Mouse (Mus musculus): Measurements from ENCODE around the gene Ndst2. TPM values are rescaled to one million over a fixed set of nuclear protein-coding genes. Genes with fewer than 3 reads are reported as not detected.

The Ndst2 gene
- total and polyA plus RNA-seq, 3 experiments = 72.2 to 227 (median 204) TPM

- Histone ChIP-seq H3K4me3 (ENCODE audit: low read depth, low read length) (no peak overlapping the region), H3K36me3 (replicated peaks) (peaks cover 72% of the 10 kb centered on the region), H3K9me3 (replicated peaks) (no peaks in the 10 kb centered on the region), H3K4me1 (ENCODE audit: insufficient read depth, low read depth, low read length) (no peaks in the 10 kb centered on the region), H3K27me3 (ENCODE audit: insufficient read depth, low read length) (no peaks in the 10 kb centered on the region)
- ATAC-seq (ENCODE audit: extremely low read depth, insufficient number of reproducible peaks, low FRiP score, poor library complexity, severe bottlenecking) (no peak), DNase-seq (ENCODE audit: low spot score) (no peak)
- no peak for TF ChIP-seq GATA1 (IDR thresholded peaks at IDR 0.05; ENCODE audit: borderline replicate concordance, low read length)
- no peak for TF ChIP-seq POLR2AphosphoS5 (IDR thresholded peaks at IDR 0.05; ENCODE audit: insufficient replicate concordance, low read depth, low read length)
- no peak for TF ChIP-seq TAL1 (conservative IDR thresholded peaks at IDR 0.05; ENCODE audit: low read depth, low read length)
- TF ChIP-seq GATA2 (IDR thresholded peaks at IDR 0.05; ENCODE audit: borderline replicate concordance, low read depth, low read length) = no peak
- no peak for TF ChIP-seq CTCF (IDR thresholded peaks at IDR 0.05; ENCODE audit: low read depth, low read length)
Observed at GRCm38 (mm10) chr14:20748388-20748787, 14.0 kb upstream of the Ndst2 start.

- no peaks in the 10 kb centered on the region for H3K9me3 ChIP-seq (replicated peaks)
- no peaks in the 10 kb centered on the region for H3K4me1 ChIP-seq (ENCODE audit: insufficient read depth, low read depth, low read length)
- H3K36me3 ChIP-seq (replicated peaks) = peaks cover 76% of the 10 kb centered on the region
- ATAC-seq (ENCODE audit: extremely low read depth, insufficient number of reproducible peaks, low FRiP score, poor library complexity, severe bottlenecking) = no peak
- H3K4me3 ChIP-seq (ENCODE audit: low read depth, low read length) = no peak overlapping the region
- DNase-seq (ENCODE audit: low spot score) = no peak
- no peaks in the 10 kb centered on the region for H3K27me3 ChIP-seq (ENCODE audit: insufficient read depth, low read length)
- no peak for TF ChIP-seq GATA2 (IDR thresholded peaks at IDR 0.05; ENCODE audit: borderline replicate concordance, low read depth, low read length)
- TF ChIP-seq GATA1 (IDR thresholded peaks at IDR 0.05; ENCODE audit: borderline replicate concordance, low read length) = no peak
- TF ChIP-seq TAL1 (conservative IDR thresholded peaks at IDR 0.05; ENCODE audit: low read depth, low read length) = no peak
- no peak for TF ChIP-seq POLR2AphosphoS5 (IDR thresholded peaks at IDR 0.05; ENCODE audit: insufficient replicate concordance, low read depth, low read length)
- no peak for TF ChIP-seq CTCF (IDR thresholded peaks at IDR 0.05; ENCODE audit: low read depth, low read length)
Observed at GRCm38 (mm10) chr14:20746935-20747334, 12.6 kb upstream of the Ndst2 start.

- peaks cover 6% of the 10 kb centered on the region for H3K4me1 ChIP-seq (ENCODE audit: insufficient read depth, low read depth, low read length)
- H3K36me3 ChIP-seq (replicated peaks) = peaks cover 93% of the 10 kb centered on the region
- no peaks in the 10 kb centered on the region for H3K27me3 ChIP-seq (ENCODE audit: insufficient read depth, low read length)
- DNase-seq (ENCODE audit: low spot score) (no peak), ATAC-seq (ENCODE audit: extremely low read depth, insufficient number of reproducible peaks, low FRiP score, poor library complexity, severe bottlenecking) (no peak)
- H3K9me3 ChIP-seq (replicated peaks) = no peaks in the 10 kb centered on the region
- TF ChIP-seq TAL1 (conservative IDR thresholded peaks at IDR 0.05; ENCODE audit: low read depth, low read length) = no peak
- no peak for TF ChIP-seq GATA2 (IDR thresholded peaks at IDR 0.05; ENCODE audit: borderline replicate concordance, low read depth, low read length)
- no peak for TF ChIP-seq GATA1 (IDR thresholded peaks at IDR 0.05; ENCODE audit: borderline replicate concordance, low read length)
- no peak for TF ChIP-seq POLR2AphosphoS5 (IDR thresholded peaks at IDR 0.05; ENCODE audit: insufficient replicate concordance, low read depth, low read length)
- no peak for TF ChIP-seq CTCF (IDR thresholded peaks at IDR 0.05; ENCODE audit: low read depth, low read length)
- H3K4me3 ChIP-seq (ENCODE audit: low read depth, low read length) = no peak overlapping the region
Observed at GRCm38 (mm10) chr14:20743614-20744013, 9.3 kb upstream of the Ndst2 start.

- no peaks in the 10 kb centered on the region for H3K27me3 ChIP-seq (ENCODE audit: insufficient read depth, low read length)
- H3K36me3 ChIP-seq (replicated peaks) = peaks cover 94% of the 10 kb centered on the region
- peaks cover 20% of the 10 kb centered on the region for H3K4me1 ChIP-seq (ENCODE audit: insufficient read depth, low read depth, low read length)
- no peak overlapping the region for H3K4me3 ChIP-seq (ENCODE audit: low read depth, low read length)
- ATAC-seq (ENCODE audit: extremely low read depth, insufficient number of reproducible peaks, low FRiP score, poor library complexity, severe bottlenecking) = no peak
- DNase-seq (ENCODE audit: low spot score) = no peak
- no peak for TF ChIP-seq GATA2 (IDR thresholded peaks at IDR 0.05; ENCODE audit: borderline replicate concordance, low read depth, low read length)
- TF ChIP-seq GATA1 (IDR thresholded peaks at IDR 0.05; ENCODE audit: borderline replicate concordance, low read length) = no peak
- TF ChIP-seq TAL1 (conservative IDR thresholded peaks at IDR 0.05; ENCODE audit: low read depth, low read length) = no peak
- no peak for TF ChIP-seq POLR2AphosphoS5 (IDR thresholded peaks at IDR 0.05; ENCODE audit: insufficient replicate concordance, low read depth, low read length)
- no peaks in the 10 kb centered on the region for H3K9me3 ChIP-seq (replicated peaks)
Observed at GRCm38 (mm10) chr14:20741301-20741700, 6.9 kb upstream of the Ndst2 start.

GRCm38 (mm10) chr14:20738511-20738910, 4.1 kb upstream of the Ndst2 start:
- DNase-seq (ENCODE audit: low spot score) (no peak), ATAC-seq (ENCODE audit: extremely low read depth, insufficient number of reproducible peaks, low FRiP score, poor library complexity, severe bottlenecking) (no peak)
- Histone ChIP-seq H3K4me3 (ENCODE audit: low read depth, low read length) (no peak overlapping the region), H3K4me1 (ENCODE audit: insufficient read depth, low read depth, low read length) (peaks cover 38% of the 10 kb centered on the region), H3K36me3 (replicated peaks) (peaks cover 80% of the 10 kb centered on the region), H3K27me3 (ENCODE audit: insufficient read depth, low read length) (no peaks in the 10 kb centered on the region), H3K9me3 (replicated peaks) (no peaks in the 10 kb centered on the region)
- TF ChIP-seq TAL1 (conservative IDR thresholded peaks at IDR 0.05; ENCODE audit: low read depth, low read length) = no peak
- no peak for TF ChIP-seq POLR2AphosphoS5 (IDR thresholded peaks at IDR 0.05; ENCODE audit: insufficient replicate concordance, low read depth, low read length)
- no peak for TF ChIP-seq GATA1 (IDR thresholded peaks at IDR 0.05; ENCODE audit: borderline replicate concordance, low read length)
- TF ChIP-seq CTCF (IDR thresholded peaks at IDR 0.05; ENCODE audit: low read depth, low read length) = no peak
- no peak for TF ChIP-seq GATA2 (IDR thresholded peaks at IDR 0.05; ENCODE audit: borderline replicate concordance, low read depth, low read length)

- TF ChIP-seq CTCF (IDR thresholded peaks at IDR 0.05; ENCODE audit: low read depth, low read length) = peak; percentile 66
- TF ChIP-seq POLR2AphosphoS5 (IDR thresholded peaks at IDR 0.05; ENCODE audit: insufficient replicate concordance, low read depth, low read length) = no peak
- H3K9me3 ChIP-seq (replicated peaks) = no peaks in the 10 kb centered on the region
- ATAC-seq (ENCODE audit: extremely low read depth, insufficient number of reproducible peaks, low FRiP score, poor library complexity, severe bottlenecking) (no peak), DNase-seq (ENCODE audit: low spot score) (no peak)
- peaks cover 76% of the 10 kb centered on the region for H3K36me3 ChIP-seq (replicated peaks)
- no peaks in the 10 kb centered on the region for H3K27me3 ChIP-seq (ENCODE audit: insufficient read depth, low read length)
- H3K4me1 ChIP-seq (ENCODE audit: insufficient read depth, low read depth, low read length) = peaks cover 44% of the 10 kb centered on the region
- H3K4me3 ChIP-seq (ENCODE audit: low read depth, low read length) = no peak overlapping the region
Observed at GRCm38 (mm10) chr14:20737306-20737705, 2.9 kb upstream of the Ndst2 start.
